Mouse (Mus musculus) small intestine, adult 2 months (tissue): ENCODE data around the gene Vps52. TPM values are rescaled to one million over a fixed set of nuclear protein-coding genes. Genes with fewer than 3 reads are reported as not detected.

ENCODE experiments used
- H3K27ac ChIP-seq: fragments of 200-500 bp; 2 replicates; pipeline ENCODE4 v1.5.1; 2012; ENCODE audit warnings: low read depth, low read length, control low read depth, inconsistent platforms; ENCODE audit not compliant: insufficient read depth
- H3K27me3 ChIP-seq: fragments of 200-500 bp; 2 replicates; pipeline ENCODE4 v1.6.1; 2012; ENCODE audit warnings: mild to moderate bottlenecking, moderate library complexity, low read length, inconsistent platforms; ENCODE audit not compliant: control insufficient read depth, insufficient read depth
- H3K36me3 ChIP-seq: fragments of 200-500 bp; 2 replicates; pipeline ENCODE4 v1.6.1; 2012; ENCODE audit warnings: mild to moderate bottlenecking, low read length, control low read depth, inconsistent platforms; ENCODE audit not compliant: control insufficient read depth, insufficient read depth
- H3K4me1 ChIP-seq: fragments of 200-500 bp; 2 replicates; pipeline ENCODE4 v1.6.1; 2012; ENCODE audit warnings: low read length, inconsistent platforms, mixed read lengths; ENCODE audit not compliant: control insufficient read depth, insufficient read depth, insufficient read length
- H3K4me3 ChIP-seq: fragments of 200-500 bp; 2 replicates; pipeline ENCODE4 v1.5.1; 2012; ENCODE audit warnings: low read depth, mild to moderate bottlenecking, control low read depth, inconsistent platforms, low read length, moderate library complexity
- CTCF ChIP-seq: fragments of 200-500 bp; IDR thresholded peaks from 2 replicates; pipeline ENCODE4 v1.5.1; 2012; ENCODE audit warnings: low read depth, mild to moderate bottlenecking, control low read depth, inconsistent platforms, low read length, moderate library complexity, mixed read lengths; ENCODE audit not compliant: insufficient replicate concordance, insufficient read length; ENCODE audit errors: extremely low read depth
- POLR2A ChIP-seq: fragments of 200-500 bp; IDR thresholded peaks from 2 replicates; pipeline ENCODE4 v1.6.1; 2012; ENCODE audit warnings: low read depth, mild to moderate bottlenecking, control low read depth, inconsistent platforms, low read length, moderate library complexity
- WGBS: fragments of 180-500 bp; shearing (Covaris S2); methylation state at CpG from one replicate; pipeline ENCODE4 v1.1.7; 2018; 5-methylcytosine and 5-hydroxymethylcytosine counted together
- polyA plus RNA-seq: library from polyadenylated mRNA; depleted of rRNA; stranded (reverse); fragments of >200 nt; gene quantifications from 2 replicates; pipeline ENCODE4 v1.2.3, GENCODE M21; 2012

The Vps52 gene
- polyA plus RNA-seq, 1 experiment = 52.3 TPM

DNA sequence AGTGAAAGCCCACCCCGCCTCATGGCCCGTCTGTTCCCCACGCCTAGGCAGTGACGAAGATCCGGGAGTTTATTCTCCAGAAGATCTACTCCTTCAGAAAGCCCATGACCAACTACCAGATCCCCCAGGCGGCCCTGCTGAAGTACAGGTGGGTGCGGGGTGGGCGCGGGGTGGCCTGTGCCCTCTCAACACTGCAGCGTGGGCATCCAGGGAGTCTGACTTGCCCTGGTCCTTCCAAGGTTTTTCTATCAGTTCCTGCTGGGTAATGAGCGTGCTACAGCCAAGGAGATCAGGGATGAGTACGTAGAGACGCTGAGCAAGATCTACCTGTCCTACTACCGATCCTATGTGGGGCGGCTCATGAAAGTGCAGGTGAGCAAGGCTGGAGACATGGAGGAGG is 4.3 kb downstream of the Vps52 start:
- Histone ChIP-seq H3K27me3 (no peaks in the 10 kb centered on the region), H3K4me1 (no peaks in the 10 kb centered on the region), H3K36me3 (peaks cover 44% of the 10 kb centered on the region), H3K4me3 (no peak overlapping the region), H3K27ac (no peak overlapping the region)
- TF ChIP-seq POLR2A (no peak), CTCF (no peak)
- 93% methylated on average over 15 of the region's 15 CpGs for WGBS

DNA sequence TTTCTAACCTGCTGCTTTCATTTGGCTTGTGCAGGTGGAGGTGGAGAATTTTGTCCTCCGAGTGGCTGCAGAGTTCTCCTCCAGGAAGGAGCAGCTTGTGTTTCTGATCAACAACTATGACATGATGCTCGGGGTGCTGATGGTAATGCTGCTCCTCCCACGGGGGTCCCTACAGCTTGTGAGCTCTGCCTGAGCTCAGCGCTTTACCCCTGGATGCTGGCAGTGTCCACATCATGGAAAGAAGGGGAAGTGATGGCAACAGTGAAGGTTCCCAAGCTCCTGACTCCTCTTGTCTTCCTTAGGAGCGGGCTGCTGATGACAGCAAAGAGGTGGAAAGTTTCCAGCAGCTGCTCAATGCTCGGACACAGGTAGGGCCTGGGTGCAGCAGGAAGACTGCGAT is 7.3 kb downstream of the Vps52 start:
- TF ChIP-seq POLR2A = no peak
- TF ChIP-seq CTCF = no peak
- Histone ChIP-seq H3K27ac (no peak overlapping the region), H3K4me3 (no peak overlapping the region), H3K4me1 (no peaks in the 10 kb centered on the region), H3K36me3 (peaks cover 51% of the 10 kb centered on the region), H3K27me3 (no peaks in the 10 kb centered on the region)
- WGBS = 93% methylated on average over 7 of the region's 7 CpGs

DNA sequence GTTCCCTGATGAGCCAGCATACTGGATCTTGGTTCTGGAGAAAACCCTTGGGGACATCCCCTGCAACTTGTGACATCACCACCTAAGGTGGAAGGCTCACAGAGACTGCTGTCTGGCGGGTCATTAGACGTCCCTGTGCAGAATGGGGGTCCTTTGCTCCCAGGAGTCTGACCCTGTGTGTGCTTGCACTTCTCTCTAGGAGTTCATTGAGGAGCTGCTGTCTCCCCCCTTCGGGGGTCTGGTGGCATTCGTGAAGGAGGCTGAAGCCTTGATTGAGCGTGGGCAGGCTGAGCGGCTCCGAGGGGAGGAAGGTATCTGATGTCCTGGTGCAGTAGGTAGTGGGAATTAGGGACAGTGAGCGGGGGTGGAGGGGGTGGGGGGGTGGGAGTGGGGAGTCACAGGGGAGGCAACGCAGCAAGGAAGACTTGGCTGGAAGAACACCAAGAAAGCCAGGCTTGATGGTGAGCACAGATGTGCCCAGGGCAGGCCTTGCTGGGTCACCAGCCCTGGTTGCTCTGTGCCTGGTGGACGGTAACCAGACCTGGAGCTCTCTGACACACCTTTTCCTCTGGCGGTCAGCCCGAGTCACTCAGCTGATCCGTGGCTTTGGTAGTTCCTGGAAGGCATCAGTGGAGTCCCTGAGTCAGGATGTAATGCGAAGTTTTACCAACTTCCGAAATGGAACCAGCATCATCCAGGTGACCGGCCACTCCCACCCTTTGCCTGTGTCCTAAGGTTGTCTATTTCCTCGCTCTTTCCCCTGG is 9.7 kb downstream of the Vps52 start:
- no peak overlapping the region for H3K27ac ChIP-seq
- no peak overlapping the region for H3K4me3 ChIP-seq
- H3K36me3 ChIP-seq = peaks cover 35% of the 10 kb centered on the region
- H3K4me1 ChIP-seq = no peaks in the 10 kb centered on the region
- H3K27me3 ChIP-seq = no peaks in the 10 kb centered on the region
- TF ChIP-seq CTCF (no peak), POLR2A (no peak)
- 88% methylated on average over 17 of the region's 17 CpGs for WGBS

DNA sequence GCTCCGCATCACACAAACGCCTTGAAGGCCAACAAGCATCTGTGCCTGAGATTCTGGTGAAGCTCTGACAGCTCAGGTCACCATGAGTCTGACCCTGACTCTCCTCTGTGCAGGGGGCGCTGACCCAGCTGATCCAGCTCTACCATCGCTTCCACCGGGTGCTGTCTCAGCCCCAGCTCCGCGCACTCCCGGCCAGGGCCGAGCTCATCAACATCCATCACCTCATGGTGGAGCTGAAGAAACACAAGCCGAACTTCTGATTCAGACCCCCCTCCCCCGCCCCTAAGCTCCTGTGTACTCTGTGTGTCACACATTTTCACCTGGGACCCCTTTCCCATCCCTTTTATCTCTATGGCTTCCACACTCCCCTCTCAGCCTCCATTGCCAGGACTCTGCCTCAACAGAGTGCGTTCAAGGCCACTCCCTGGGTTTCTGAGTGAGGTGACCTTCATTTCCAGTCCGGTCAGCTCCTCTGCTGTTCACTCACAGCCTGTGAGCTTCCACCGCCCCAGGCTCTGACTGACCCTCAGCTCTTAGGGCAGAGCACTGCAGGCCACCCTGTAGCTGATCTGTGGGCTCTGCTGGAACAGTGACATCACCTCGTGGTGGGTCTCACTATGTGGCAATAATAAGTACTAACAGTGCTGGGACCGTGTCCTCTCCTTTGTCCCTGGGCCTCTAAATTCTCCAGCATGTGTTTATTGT is 10.4 kb downstream of the Vps52 start:
- Histone ChIP-seq H3K4me3 (no peak overlapping the region), H3K4me1 (no peaks in the 10 kb centered on the region), H3K27ac (no peak overlapping the region), H3K36me3 (peaks cover 32% of the 10 kb centered on the region), H3K27me3 (no peaks in the 10 kb centered on the region)
- WGBS = 87% methylated on average over 16 of the region's 16 CpGs
- no peak for TF ChIP-seq CTCF
- TF ChIP-seq POLR2A = no peak

GRCm38 (mm10) chr17:33968489-33968888 is 12.9 kb downstream of the Vps52 start:
- H3K36me3 ChIP-seq = peaks cover 14% of the 10 kb centered on the region
- TF ChIP-seq POLR2A = no peak; the same call in 1 of the 2 replicates
- TF ChIP-seq CTCF = peak; percentile 82
- no peak overlapping the region for H3K27ac ChIP-seq
- H3K4me3 ChIP-seq = no peak overlapping the region
- H3K4me1 ChIP-seq = no peaks in the 10 kb centered on the region
- H3K27me3 ChIP-seq = no peaks in the 10 kb centered on the region
- WGBS = 1% methylated on average over 9 of the region's 9 CpGs

GRCm38 (mm10) chr17:33968927-33969326 is 13.3 kb downstream of the Vps52 start:
- 27% methylated on average over 5 of the region's 5 CpGs for WGBS
- Histone ChIP-seq H3K4me1 (no peaks in the 10 kb centered on the region), H3K4me3 (no peak overlapping the region), H3K27me3 (no peaks in the 10 kb centered on the region), H3K36me3 (peaks cover 13% of the 10 kb centered on the region), H3K27ac (no peak overlapping the region)
- TF ChIP-seq POLR2A = no peak
- no peak for TF ChIP-seq CTCF

GRCm38 (mm10) chr17:33969394-33969793 is 13.8 kb downstream of the Vps52 start:
- no peaks in the 10 kb centered on the region for H3K4me1 ChIP-seq
- TF ChIP-seq POLR2A = no peak
- TF ChIP-seq CTCF = peak; percentile 9; the same call in 1 of the 2 replicates
- H3K4me3 ChIP-seq = no peak overlapping the region
- WGBS = 80% methylated on average over 4 of the region's 4 CpGs
- peaks cover 13% of the 10 kb centered on the region for H3K36me3 ChIP-seq
- H3K27me3 ChIP-seq = no peaks in the 10 kb centered on the region
- no peak overlapping the region for H3K27ac ChIP-seq
